ENCODE assay signal across 8 mouse cellular contexts in genomic region chr9:107296016-107296040, GRCm38 (mm10). TPM values are rescaled to one million over a fixed set of nuclear protein-coding genes. Genes with fewer than 3 reads are reported as not detected.
A peak's percentile ranks its signal among the peaks of the same experiment; 100 is the strongest.
DNase-seq lines count a peak whose midpoint lies in the region; ATAC-seq and TF ChIP-seq lines count a peak whose summit lies in the region.

Gene Cish (plus strand): TSS chr9:107296026.

- DNase-seq in adrenal gland, postnatal 14 days = no peak
- no peak for DNase-seq in adrenal gland, adult 18-20 months (ENCODE audit: low spot score in 2 of 2)
- no peak for DNase-seq in forebrain, embryonic 14.5 days (ENCODE audit: low spot score)
- no peak for DNase-seq in yolk sac, embryonic 10.5 days (ENCODE audit: low spot score)

- TF ChIP-seq CTCF in C2C12 (IDR thresholded peaks at IDR 0.05; ENCODE audit: control insufficient read depth, insufficient read depth, insufficient read length) = no peak
- TF ChIP-seq CTCF in olfactory bulb, adult 2 months (IDR thresholded peaks at IDR 0.05; ENCODE audit: insufficient read depth, low read depth, low read length) = no peak

- no peaks in the 10 kb centered on the region for H3K79me3 ChIP-seq in C2C12 (ENCODE audit: low read depth)

- peak within 1 kb of the TSS; percentile 57 for H3ac ChIP-seq in C2C12 (ENCODE audit: control insufficient read depth, insufficient read length, low read depth)

- ATAC-seq in forebrain, embryonic 14.5 days = no peak
- no peak for ATAC-seq in intestine, embryonic 16.5 days
- no peak for ATAC-seq in monocyte, adult 5-6 weeks (replicated peaks; ENCODE audit: insufficient number of reproducible peaks, low FRiP score, low TSS enrichment, poor library complexity, severe bottlenecking)

- H3K9me3 ChIP-seq in forebrain, embryonic 14.5 days (replicated peaks; ENCODE audit: control insufficient read depth, low read length) = no peaks in the 10 kb centered on the region
- no peaks in the 10 kb centered on the region for H3K9me3 ChIP-seq in intestine, embryonic 16.5 days (ENCODE audit: control insufficient read depth, low read length)

- no peaks in the 10 kb centered on the region for H3K79me2 ChIP-seq in C2C12 (ENCODE audit: control insufficient read depth, insufficient read depth)

- H3K27ac ChIP-seq in forebrain, embryonic 14.5 days (ENCODE audit: low read depth, low read length) = peak within 1 kb of the TSS; percentile 27; the same call in 1 of the 2 replicates
- peak within 1 kb of the TSS; percentile 89 for H3K27ac ChIP-seq in intestine, embryonic 16.5 days (ENCODE audit: low read length)
- H3K27ac ChIP-seq in olfactory bulb, adult 2 months (ENCODE audit: insufficient read depth, low read depth, low read length) = no peak within 1 kb of the TSS

- H3K4me1 ChIP-seq in forebrain, embryonic 14.5 days (ENCODE audit: control insufficient read depth, insufficient read depth, low read length) = peaks cover 10% of the 10 kb centered on the region
- H3K4me1 ChIP-seq in intestine, embryonic 16.5 days (ENCODE audit: control insufficient read depth, insufficient read depth, low read length) = peaks cover 32% of the 10 kb centered on the region
- peaks cover 18% of the 10 kb centered on the region for H3K4me1 ChIP-seq in olfactory bulb, adult 2 months (ENCODE audit: control insufficient read depth, insufficient read depth, low read length)

- peak within 1 kb of the TSS; percentile 14 for H3K4me3 ChIP-seq in C2C12 (ENCODE audit: insufficient read depth, poor library complexity, severe bottlenecking)
- peak within 1 kb of the TSS; percentile 77 for H3K4me3 ChIP-seq in forebrain, embryonic 14.5 days (ENCODE audit: low read depth, low read length)
- H3K4me3 ChIP-seq in intestine, embryonic 16.5 days (ENCODE audit: low read length) = peak within 1 kb of the TSS; percentile 71
- peak within 1 kb of the TSS; percentile 72 for H3K4me3 ChIP-seq in olfactory bulb, adult 2 months (ENCODE audit: insufficient read depth, low read depth, low read length)

- TF ChIP-seq POLR2A in olfactory bulb, adult 2 months (IDR thresholded peaks at IDR 0.05; ENCODE audit: insufficient read depth, low read depth, low read length) = no peak

- H3K36me3 ChIP-seq in C2C12 (ENCODE audit: control insufficient read depth, insufficient read depth) = no peaks in the 10 kb centered on the region
- peaks cover 3% of the 10 kb centered on the region for H3K36me3 ChIP-seq in forebrain, embryonic 14.5 days (ENCODE audit: control insufficient read depth, insufficient read depth, low read length)
- 0 out of 2 replicates have a peak, but pooled peaks cover 6% of the 10 kb centered on the region for H3K36me3 ChIP-seq in intestine, embryonic 16.5 days (ENCODE audit: control insufficient read depth, insufficient read depth, low read length)

- peak within 1 kb of the TSS; percentile 94 for H3K4me2 ChIP-seq in forebrain, embryonic 14.5 days (ENCODE audit: low read length)
- H3K4me2 ChIP-seq in intestine, embryonic 16.5 days (ENCODE audit: low read depth, low read length) = peak within 1 kb of the TSS; percentile 89

- peaks cover 11% of the 10 kb centered on the region for H3K27me3 ChIP-seq in C2C12 (ENCODE audit: control insufficient read depth, insufficient read depth, insufficient read length)
- 0 out of 2 replicates have a peak, but pooled peaks cover 2% of the 10 kb centered on the region for H3K27me3 ChIP-seq in forebrain, embryonic 14.5 days (replicated peaks; ENCODE audit: control insufficient read depth, insufficient read depth, low read length)
- peaks cover 4% of the 10 kb centered on the region; the same call in 1 of the 2 replicates for H3K27me3 ChIP-seq in intestine, embryonic 16.5 days (replicated peaks; ENCODE audit: control insufficient read depth, insufficient read depth, low read length)

- H3K9ac ChIP-seq in forebrain, embryonic 14.5 days (ENCODE audit: low read length) = peak within 1 kb of the TSS; percentile 82
- peak within 1 kb of the TSS; percentile 82 for H3K9ac ChIP-seq in intestine, embryonic 16.5 days (ENCODE audit: low read depth, low read length)

TF ChIP-seq in C2C12, 6 proteins besides CTCF, POLR2A, EP300 and RAD21:
- no peak for TF ChIP-seq FOSL1 (IDR thresholded peaks at IDR 0.05; ENCODE audit: insufficient read depth, low read length, poor library complexity, severe bottlenecking)
- TF ChIP-seq MYOG (IDR thresholded peaks at IDR 0.05; ENCODE audit: control insufficient read depth, extremely low read depth, insufficient read length) = no peak
- no peak for TF ChIP-seq MYOD1 (IDR thresholded peaks at IDR 0.05; ENCODE audit: control insufficient read depth, insufficient read length, low read depth)
- TF ChIP-seq CEBPB (IDR thresholded peaks at IDR 0.05; ENCODE audit: low read depth) = no peak
- TF ChIP-seq USF1 (IDR thresholded peaks at IDR 0.05; ENCODE audit: low read depth) = no peak
- no peak for TF ChIP-seq MAX (IDR thresholded peaks at IDR 0.05)

RNA-seq across cellular contexts. Expression of gene Cish, which starts in this region (rescaled TPM):
- 20.5 and 63.5 TPM in 2 replicates for total RNA-seq in adrenal gland, postnatal 14 days (2021)
- total RNA-seq in adrenal gland, adult 18-20 months (2021) = 1 to 10 TPM; 7.9 to 9.9 TPM
- polyA plus RNA-seq in C2C12 (2012; fragmentation: generic; extraction: Trizol) = 2.3 TPM
- 4.9 and 7.0 TPM in 2 replicates for polyA plus RNA-seq in forebrain, embryonic 14.5 days (2014; fragmentation: Nextera tagmentation; extraction: Ambion mirVana)
- 17.5 and 19.9 TPM in 2 replicates for polyA plus RNA-seq in intestine, embryonic 16.5 days (2015; fragmentation: Nextera tagmentation; extraction: Ambion mirVana)
- not detected in 2 replicates for polyA plus RNA-seq in olfactory bulb, adult 2 months (2012; ENCODE audit: insufficient read depth, insufficient read length, low replicate concordance, missing spikeins)
- total RNA-seq in monocyte, adult 5-6 weeks (2017) = 2.0 to 4.4 TPM (median 3.0 TPM) in 3 replicates

Comparison
In these comparisons a context has a peak if more than half of its experiments do, and no peak if none do; other contexts are left out.
1. H3K4me3 ChIP-seq: peak in every context shown above with its lines; median percentile 77 in forebrain, embryonic 14.5 days; 72 in olfactory bulb, adult 2 months; 71 in intestine, embryonic 16.5 days; 14 in C2C12.